Mouse (Mus musculus): ENCODE data around the gene Zfp704. TPM values are rescaled to one million over a fixed set of nuclear protein-coding genes. Genes with fewer than 3 reads are reported as not detected.

Gene Zfp704
- polyA plus RNA-seq, 1 experiment from 2014 or later, result 7.2 TPM

DNA sequence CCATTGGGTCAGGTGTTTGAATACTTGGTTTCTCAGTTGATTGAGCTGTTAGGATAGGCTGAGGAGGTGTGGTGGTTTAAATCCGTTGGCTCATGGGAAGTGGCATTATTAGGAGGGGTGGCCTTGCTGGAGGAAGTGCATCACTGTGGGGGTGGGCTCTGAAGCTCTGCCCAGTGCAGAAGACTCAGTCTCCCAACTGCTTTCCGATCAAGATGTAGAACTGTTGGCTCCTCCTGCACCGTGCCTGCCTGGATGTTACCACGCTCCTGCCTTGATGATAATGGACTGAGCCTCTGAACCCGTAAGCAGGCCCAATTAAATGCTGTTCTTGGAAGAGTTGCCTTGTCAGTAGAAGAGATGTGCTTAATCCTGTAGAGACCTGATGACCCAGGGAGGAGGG, 154.5 kb downstream of the Zfp704 start:
- H3K4me2 ChIP-seq, result no peak overlapping the region
- H3K27ac ChIP-seq (ENCODE audit: poor library complexity, severe bottlenecking), result no peak overlapping the region
- WGBS, result 84% methylated on average over 5 of the region's 5 CpGs
- H3K27me3 ChIP-seq (replicated peaks), result no peaks in the 10 kb centered on the region
- no peak for ATAC-seq (ENCODE audit: insufficient number of reproducible peaks, low FRiP score)
- H3K4me1 ChIP-seq (replicated peaks), result peaks cover 9% of the 10 kb centered on the region
- H3K9ac ChIP-seq, result no peak overlapping the region
- no peak overlapping the region for H3K4me3 ChIP-seq
- H3K36me3 ChIP-seq, result peaks cover 7% of the 10 kb centered on the region
- no peaks in the 10 kb centered on the region for H3K9me3 ChIP-seq (replicated peaks)

DNA sequence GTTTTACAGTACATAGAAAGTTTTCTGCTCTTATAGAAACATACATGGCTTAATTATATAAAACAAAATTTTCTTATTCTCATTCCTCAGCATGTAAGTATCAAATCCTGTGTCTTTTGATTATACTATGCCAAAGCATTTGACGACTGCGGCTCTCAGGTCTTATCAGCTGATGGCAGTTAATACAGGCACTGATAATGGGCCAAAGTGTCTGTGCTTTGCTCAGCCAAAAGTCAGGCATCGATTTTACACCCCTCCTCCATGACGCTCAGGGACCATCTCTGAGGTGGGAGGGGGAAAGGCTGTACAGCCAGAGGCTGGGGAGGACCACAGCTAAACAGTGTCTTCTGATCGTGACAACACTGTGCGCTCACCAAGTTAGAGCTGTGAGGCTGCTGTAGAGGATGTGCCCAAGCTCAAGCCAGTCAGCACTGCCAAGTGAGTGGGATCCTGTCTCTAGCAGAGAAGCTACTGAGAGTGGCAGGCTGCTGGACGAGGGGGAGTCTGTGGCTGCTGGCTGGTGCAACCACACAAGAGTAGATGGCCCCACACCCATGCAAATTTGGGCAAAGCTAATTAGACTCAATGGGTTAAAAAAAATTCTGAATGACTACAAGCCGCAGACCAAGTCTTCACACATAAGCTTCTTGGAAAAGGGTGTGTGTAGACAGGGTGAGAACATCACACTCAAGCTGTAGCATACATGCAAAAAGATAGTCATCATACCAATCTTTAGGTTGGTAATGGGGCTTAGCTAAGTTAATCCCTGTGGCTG, 155.1 kb downstream of the Zfp704 start:
- 50% methylated on average over 8 of the region's 8 CpGs for WGBS
- H3K4me2 ChIP-seq, result no peak overlapping the region
- H3K4me1 ChIP-seq (replicated peaks), result peaks cover 12% of the 10 kb centered on the region
- no peak for ATAC-seq (ENCODE audit: insufficient number of reproducible peaks, low FRiP score)
- no peaks in the 10 kb centered on the region for H3K9me3 ChIP-seq (replicated peaks)
- no peak overlapping the region for H3K9ac ChIP-seq
- no peaks in the 10 kb centered on the region for H3K27me3 ChIP-seq (replicated peaks)
- H3K36me3 ChIP-seq, result peaks cover 4% of the 10 kb centered on the region
- no peak overlapping the region for H3K27ac ChIP-seq (ENCODE audit: poor library complexity, severe bottlenecking)
- no peak overlapping the region for H3K4me3 ChIP-seq

DNA sequence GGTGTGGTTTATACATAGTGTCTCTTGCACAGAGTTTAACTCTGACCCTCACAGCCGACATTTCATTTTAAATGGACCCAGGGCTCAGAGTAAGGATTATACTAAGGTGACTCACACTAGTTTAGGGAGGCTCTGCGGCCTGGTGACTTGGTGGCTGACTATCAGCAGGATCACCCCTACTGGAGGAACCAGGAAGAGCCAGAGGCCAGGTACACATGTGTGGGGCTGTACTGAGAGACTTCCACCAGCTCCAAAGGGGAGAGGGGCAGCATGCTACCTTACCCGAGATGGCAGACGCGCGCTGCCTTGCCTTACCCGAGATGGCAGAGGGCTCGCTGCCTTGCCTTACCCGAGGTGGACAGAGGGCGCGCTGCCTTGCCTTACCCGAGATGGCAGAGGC, 159.4 kb downstream of the Zfp704 start:
- Histone ChIP-seq H3K4me3 (no peak overlapping the region), H3K36me3 (peaks cover 25% of the 10 kb centered on the region), H3K27ac (ENCODE audit: poor library complexity, severe bottlenecking) (no peak overlapping the region), H3K9me3 (replicated peaks) (no peaks in the 10 kb centered on the region), H3K4me2 (no peak overlapping the region), H3K4me1 (replicated peaks) (peaks cover 23% of the 10 kb centered on the region), H3K9ac (no peak overlapping the region), H3K27me3 (replicated peaks) (no peaks in the 10 kb centered on the region)
- 89% methylated on average over 12 of the region's 12 CpGs for WGBS
- no peak for ATAC-seq (ENCODE audit: insufficient number of reproducible peaks, low FRiP score)

DNA sequence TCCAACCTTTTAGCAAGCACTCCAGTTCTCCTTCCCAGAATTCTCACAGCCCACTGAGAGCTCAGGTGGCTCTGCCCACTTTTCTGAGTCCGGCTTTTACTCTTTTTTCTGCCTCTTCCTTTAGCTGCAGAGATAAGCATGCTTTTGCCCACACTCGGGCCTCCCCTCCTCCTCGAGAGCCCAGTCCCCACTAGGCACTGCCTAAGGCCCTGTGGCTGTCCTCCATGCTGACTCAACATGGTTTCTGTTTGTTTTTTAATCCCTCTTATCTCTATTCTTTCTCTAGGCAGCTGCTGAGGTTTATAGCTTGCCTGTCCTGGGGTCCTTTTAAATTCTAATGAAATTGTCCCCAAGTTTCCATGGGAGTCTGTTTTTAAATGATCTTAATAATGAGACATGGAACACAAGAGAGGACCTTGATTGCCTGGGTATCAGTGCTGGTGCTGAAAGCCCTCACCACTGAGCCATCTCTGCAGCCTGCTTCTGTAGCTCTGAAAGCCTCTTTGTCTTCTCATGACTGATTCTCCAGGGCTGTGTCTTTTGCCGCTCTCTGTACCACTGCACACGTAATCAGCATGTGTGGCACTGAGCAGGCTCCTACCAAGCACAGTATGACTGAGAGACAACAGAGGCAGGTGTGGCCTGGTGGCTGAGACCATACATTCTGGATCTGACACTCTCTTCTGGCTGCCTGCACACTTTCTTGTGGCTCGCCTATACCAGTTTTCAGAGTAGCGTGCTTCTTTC, 160.5 kb downstream of the Zfp704 start:
- Histone ChIP-seq H3K27ac (ENCODE audit: poor library complexity, severe bottlenecking) (peak overlapping the region; percentile 61), H3K9ac (no peak overlapping the region), H3K27me3 (replicated peaks) (no peaks in the 10 kb centered on the region), H3K4me3 (no peak overlapping the region), H3K4me2 (no peak overlapping the region), H3K9me3 (replicated peaks) (no peaks in the 10 kb centered on the region), H3K4me1 (replicated peaks) (peaks cover 14% of the 10 kb centered on the region), H3K36me3 (peaks cover 24% of the 10 kb centered on the region)
- 47% methylated on average over 7 of the region's 7 CpGs for WGBS
- no peak for ATAC-seq (ENCODE audit: insufficient number of reproducible peaks, low FRiP score)

GRCm38 (mm10) chr3:9448541-9448940, 161.3 kb downstream of the Zfp704 start:
- 89% methylated on average over 5 of the region's 5 CpGs for WGBS
- Histone ChIP-seq H3K9me3 (replicated peaks) (no peaks in the 10 kb centered on the region), H3K27ac (ENCODE audit: poor library complexity, severe bottlenecking) (0 out of 2 replicates have a peak overlapping the region, but pooled peaks have one; percentile 61)

GRCm38 (mm10) chr3:9444558-9444957, 165.3 kb downstream of the Zfp704 start:
- Histone ChIP-seq H3K27ac (ENCODE audit: poor library complexity, severe bottlenecking) (no peak overlapping the region), H3K4me1 (replicated peaks) (peaks cover 48% of the 10 kb centered on the region), H3K9ac (no peak overlapping the region), H3K4me2 (no peak overlapping the region), H3K4me3 (no peak overlapping the region), H3K27me3 (replicated peaks) (no peaks in the 10 kb centered on the region), H3K9me3 (replicated peaks) (no peaks in the 10 kb centered on the region), H3K36me3 (peaks cover 29% of the 10 kb centered on the region)
- WGBS, result 66% methylated on average over 5 of the region's 5 CpGs
- ATAC-seq (ENCODE audit: insufficient number of reproducible peaks, low FRiP score), result no peak

More at GRCm38 (mm10) chr3:9448541-9448940, 161.3 kb downstream of the Zfp704 start:
- Histone ChIP-seq H3K9ac (no peak overlapping the region), H3K27me3 (replicated peaks) (no peaks in the 10 kb centered on the region), H3K4me1 (replicated peaks) (peaks cover 15% of the 10 kb centered on the region), H3K4me2 (no peak overlapping the region), H3K36me3 (peaks cover 29% of the 10 kb centered on the region), H3K4me3 (no peak overlapping the region)
- no peak for ATAC-seq (ENCODE audit: insufficient number of reproducible peaks, low FRiP score)

DNA sequence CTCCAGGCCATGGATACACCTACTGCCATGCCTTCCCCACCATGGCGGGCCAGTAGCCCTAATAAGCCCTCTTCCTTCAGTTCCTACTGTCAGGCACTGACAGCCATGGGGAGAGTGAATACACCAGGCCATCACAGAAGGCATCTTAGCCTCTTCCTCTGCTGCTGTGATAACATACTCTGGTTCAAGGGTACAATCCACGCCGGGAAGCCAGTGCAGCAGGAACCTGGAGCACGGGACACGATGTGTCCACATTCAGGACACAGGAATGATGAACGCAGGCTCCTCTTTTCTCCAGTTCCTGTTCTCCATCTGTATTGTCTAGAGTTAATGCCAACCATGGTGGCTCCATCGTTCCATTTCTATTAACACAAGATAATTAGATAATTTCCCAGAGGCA, 165.9 kb downstream of the Zfp704 start:
- no peak overlapping the region for H3K4me2 ChIP-seq
- WGBS, result 90% methylated on average over 7 of the region's 7 CpGs
- no peak for ATAC-seq (ENCODE audit: insufficient number of reproducible peaks, low FRiP score)
- 0 out of 2 replicates have a peak overlapping the region, but pooled peaks have one; percentile 93 for H3K27ac ChIP-seq (ENCODE audit: poor library complexity, severe bottlenecking)
- H3K9me3 ChIP-seq (replicated peaks), result no peaks in the 10 kb centered on the region
- H3K4me3 ChIP-seq, result no peak overlapping the region
- no peak overlapping the region for H3K9ac ChIP-seq
- H3K27me3 ChIP-seq (replicated peaks), result no peaks in the 10 kb centered on the region
- peaks cover 44% of the 10 kb centered on the region for H3K4me1 ChIP-seq (replicated peaks)
- H3K36me3 ChIP-seq, result peaks cover 31% of the 10 kb centered on the region

DNA sequence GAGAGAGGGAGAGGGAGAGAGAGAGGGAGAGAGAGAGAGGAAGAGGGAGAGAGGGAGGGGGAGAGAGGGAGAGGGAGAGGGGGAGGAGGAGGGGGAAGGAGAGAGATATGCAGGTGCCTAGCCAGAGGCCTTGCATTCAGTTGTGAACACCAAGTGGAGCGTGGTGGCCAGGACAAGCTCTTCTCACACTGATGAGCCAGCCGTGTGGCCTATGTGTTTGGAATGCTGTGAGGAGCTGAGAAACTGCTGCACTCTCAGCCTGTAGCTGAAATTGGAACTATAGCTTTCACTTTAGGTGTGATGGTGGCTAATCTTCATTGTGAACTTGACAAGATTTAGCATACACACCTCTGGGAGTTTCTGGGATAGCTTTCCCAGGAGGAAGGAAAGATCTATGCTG, 166.4 kb downstream of the Zfp704 start:
- WGBS, result 43% methylated on average over 2 of the region's 2 CpGs
- no peaks in the 10 kb centered on the region for H3K9me3 ChIP-seq (replicated peaks)
- H3K4me1 ChIP-seq (replicated peaks), result peaks cover 40% of the 10 kb centered on the region
- no peak overlapping the region for H3K4me2 ChIP-seq
- H3K9ac ChIP-seq, result no peak overlapping the region
- H3K36me3 ChIP-seq, result peaks cover 33% of the 10 kb centered on the region
- peak overlapping the region; percentile 93 for H3K27ac ChIP-seq (ENCODE audit: poor library complexity, severe bottlenecking)
- no peaks in the 10 kb centered on the region for H3K27me3 ChIP-seq (replicated peaks)
- no peak overlapping the region for H3K4me3 ChIP-seq
- no peak for ATAC-seq (ENCODE audit: insufficient number of reproducible peaks, low FRiP score)

GRCm38 (mm10) chr3:9441566-9442540, 168.0 kb downstream of the Zfp704 start:
- Histone ChIP-seq H3K4me3 (no peak overlapping the region), H3K36me3 (peaks cover 35% of the 10 kb centered on the region), H3K9ac (no peak overlapping the region), H3K4me1 (replicated peaks) (peaks cover 40% of the 10 kb centered on the region), H3K9me3 (replicated peaks) (no peaks in the 10 kb centered on the region), H3K27ac (ENCODE audit: poor library complexity, severe bottlenecking) (peak overlapping the region; percentile 93), H3K27me3 (replicated peaks) (no peaks in the 10 kb centered on the region), H3K4me2 (no peak overlapping the region; the same call in 1 of the 2 replicates)
- 0 out of 2 replicates have a peak, but pooled peaks have one; percentile 14 for ATAC-seq (ENCODE audit: insufficient number of reproducible peaks, low FRiP score)
- 53% methylated on average over 27 of the region's 27 CpGs for WGBS

DNA sequence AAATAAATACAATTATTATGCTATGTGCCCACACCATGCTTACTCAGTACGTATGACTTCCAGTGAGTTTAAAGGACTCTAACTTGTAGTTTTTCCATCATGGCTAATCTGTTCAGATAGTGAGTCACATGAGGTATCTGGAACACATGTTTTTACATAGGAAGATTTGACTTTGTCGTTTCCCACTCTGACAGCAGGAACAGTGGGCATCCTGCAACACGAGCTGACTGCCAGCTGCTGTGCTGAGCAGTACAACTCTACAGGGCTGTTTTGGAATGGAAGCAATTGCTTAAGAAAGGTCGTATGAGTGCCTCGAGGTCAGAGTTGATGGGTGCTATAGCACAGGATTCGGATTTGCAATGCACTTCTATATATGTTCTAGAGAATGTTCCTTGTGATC, 169.4 kb downstream of the Zfp704 start:
- no peak overlapping the region for H3K9ac ChIP-seq
- no peak overlapping the region for H3K4me3 ChIP-seq
- H3K4me2 ChIP-seq, result no peak overlapping the region
- no peak overlapping the region for H3K27ac ChIP-seq (ENCODE audit: poor library complexity, severe bottlenecking)
- peaks cover 26% of the 10 kb centered on the region for H3K36me3 ChIP-seq
- no peak for ATAC-seq (ENCODE audit: insufficient number of reproducible peaks, low FRiP score)
- H3K27me3 ChIP-seq (replicated peaks), result no peaks in the 10 kb centered on the region
- H3K4me1 ChIP-seq (replicated peaks), result peaks cover 54% of the 10 kb centered on the region
- 53% methylated on average over 6 of the region's 6 CpGs for WGBS
- H3K9me3 ChIP-seq (replicated peaks), result no peaks in the 10 kb centered on the region

All from heart, embryonic 12.5 days (tissue).